15 mouse cellular contexts compared by ENCODE assay signal in genomic region chr15:36691002-36691652, GRCm38 (mm10).
A peak's percentile ranks its signal among the peaks of the same experiment; 100 is the strongest.
DNase-seq lines count a peak whose midpoint lies in the region; ATAC-seq lines count a peak whose summit lies in the region.
"Had no signal": no experiment of that assay in that cellular context is flagged by ENCODE, and none has a peak within 500 bp of the region (broad histone marks: within the 10 kb centered on the region; RNA-seq: fewer than 3 reads in every experiment).

No protein-coding gene starts in this region.

- no peak overlapping the region for H3K4me3 ChIP-seq in heart, embryonic 11.5 days (ENCODE audit: low read depth, low read length)
- H3K4me3 ChIP-seq in embryonic facial prominence, embryonic 13.5 days = no peak overlapping the region
- no peak overlapping the region for H3K4me3 ChIP-seq in hindbrain, embryonic 15.5 days
- peak overlapping the region; percentile 1; the same call in 1 of the 2 replicates for H3K4me3 ChIP-seq in midbrain, embryonic 16.5 days (ENCODE audit: low read depth, low read length)
- H3K4me3 ChIP-seq in kidney, embryonic 14.5 days (ENCODE audit: low read length) = no peak overlapping the region
- H3K4me3 ChIP-seq: left cerebral cortex, adult 2 months had no signal

- H3K4me1 ChIP-seq in heart, embryonic 11.5 days (ENCODE audit: control insufficient read depth, insufficient read depth, low read length) = peaks cover 11% of the 10 kb centered on the region; the same call in 1 of the 2 replicates
- H3K4me1 ChIP-seq in embryonic facial prominence, embryonic 13.5 days = peaks cover 14% of the 10 kb centered on the region; the same call in 1 of the 2 replicates
- H3K4me1 ChIP-seq in hindbrain, embryonic 15.5 days (replicated peaks) = 0 out of 2 replicates have a peak, but pooled peaks cover 8% of the 10 kb centered on the region
- peaks cover 5% of the 10 kb centered on the region for H3K4me1 ChIP-seq in midbrain, embryonic 16.5 days (ENCODE audit: control insufficient read depth, insufficient read depth, low read length)
- H3K4me1 ChIP-seq in kidney, embryonic 14.5 days (ENCODE audit: control insufficient read depth, insufficient read depth, low read length) = no peaks in the 10 kb centered on the region

- 46% methylated on average over 15 of the region's 15 CpGs for WGBS in heart, embryonic 11.5 days (ENCODE audit: insufficient replicate concordance)
- 56% methylated on average over 15 of the region's 15 CpGs for WGBS in embryonic facial prominence, embryonic 13.5 days
- WGBS in hindbrain, embryonic 15.5 days = 54% methylated on average over 15 of the region's 15 CpGs
- 47% methylated on average over 15 of the region's 15 CpGs for WGBS in midbrain, embryonic 16.5 days
- WGBS in kidney, embryonic 14.5 days = 66% methylated on average over 15 of the region's 15 CpGs

- H3K9me3 ChIP-seq in heart, embryonic 11.5 days (replicated peaks; ENCODE audit: control insufficient read depth, low read length) = no peaks in the 10 kb centered on the region
- H3K9me3 ChIP-seq in embryonic facial prominence, embryonic 13.5 days = no peaks in the 10 kb centered on the region
- no peaks in the 10 kb centered on the region for H3K9me3 ChIP-seq in hindbrain, embryonic 15.5 days
- H3K9me3 ChIP-seq in midbrain, embryonic 16.5 days (replicated peaks; ENCODE audit: control insufficient read depth, low read length, poor library complexity, severe bottlenecking) = no peaks in the 10 kb centered on the region
- no peaks in the 10 kb centered on the region for H3K9me3 ChIP-seq in kidney, embryonic 14.5 days (ENCODE audit: control insufficient read depth, low read length)

- H3K9ac ChIP-seq in heart, embryonic 11.5 days (ENCODE audit: low read depth, low read length) = no peak overlapping the region
- no peak overlapping the region for H3K9ac ChIP-seq in embryonic facial prominence, embryonic 13.5 days
- no peak overlapping the region for H3K9ac ChIP-seq in hindbrain, embryonic 15.5 days
- no peak overlapping the region for H3K9ac ChIP-seq in midbrain, embryonic 16.5 days (ENCODE audit: low read depth, low read length)
- no peak overlapping the region for H3K9ac ChIP-seq in kidney, embryonic 14.5 days (ENCODE audit: low read depth, low read length)
- H3K9ac ChIP-seq: liver, postnatal 0 days had no signal

- DNase-seq in heart, adult 11 months = peak; percentile 69
- no peak for DNase-seq in heart, adult 18-20 months
- no peak for DNase-seq in kidney, adult 8-10 months
- DNase-seq: adrenal gland, postnatal 25 days; cerebellum, postnatal 36 days; heart, postnatal 36 days; kidney, adult 2 months; liver, postnatal 0 days had no signal

- ATAC-seq in heart, embryonic 11.5 days (replicated peaks; ENCODE audit: insufficient number of reproducible peaks, low FRiP score, low TSS enrichment) = no peak
- no peak for ATAC-seq in embryonic facial prominence, embryonic 13.5 days (ENCODE audit: insufficient number of reproducible peaks, insufficient read depth, low FRiP score, low TSS enrichment, low read depth)
- no peak; the same call in 1 of the 2 replicates for ATAC-seq in hindbrain, embryonic 15.5 days (ENCODE audit: low FRiP score, low read depth)
- no peak for ATAC-seq in midbrain, embryonic 16.5 days
- ATAC-seq in kidney, embryonic 14.5 days (ENCODE audit: low FRiP score, low TSS enrichment) = no peak
- ATAC-seq: liver, postnatal 0 days had no signal

- H3K27ac ChIP-seq in heart, embryonic 11.5 days (ENCODE audit: low read depth, low read length) = no peak overlapping the region
- H3K27ac ChIP-seq in embryonic facial prominence, embryonic 13.5 days = no peak overlapping the region
- H3K27ac ChIP-seq in hindbrain, embryonic 15.5 days (replicated peaks) = no peak overlapping the region
- no peak overlapping the region for H3K27ac ChIP-seq in midbrain, embryonic 16.5 days (ENCODE audit: low read length)
- H3K27ac ChIP-seq in kidney, embryonic 14.5 days (ENCODE audit: low read depth, low read length) = no peak overlapping the region
- H3K27ac ChIP-seq: left cerebral cortex, adult 2 months; macrophage had no signal

- no peak overlapping the region for H3K4me2 ChIP-seq in heart, embryonic 11.5 days
- H3K4me2 ChIP-seq in embryonic facial prominence, embryonic 13.5 days = 0 out of 2 replicates have a peak overlapping the region, but pooled peaks have one; percentile 5
- peak overlapping the region; percentile 27 for H3K4me2 ChIP-seq in hindbrain, embryonic 15.5 days
- H3K4me2 ChIP-seq in midbrain, embryonic 16.5 days (ENCODE audit: low read length) = peak overlapping the region; percentile 15
- no peak overlapping the region for H3K4me2 ChIP-seq in kidney, embryonic 14.5 days (replicated peaks; ENCODE audit: low read depth, low read length)

- no peaks in the 10 kb centered on the region for H3K27me3 ChIP-seq in heart, embryonic 11.5 days (ENCODE audit: control insufficient read depth, insufficient read depth, low read length)
- H3K27me3 ChIP-seq in embryonic facial prominence, embryonic 13.5 days = no peaks in the 10 kb centered on the region; the same call in 1 of the 2 replicates
- H3K27me3 ChIP-seq in hindbrain, embryonic 15.5 days = no peaks in the 10 kb centered on the region
- no peaks in the 10 kb centered on the region for H3K27me3 ChIP-seq in midbrain, embryonic 16.5 days (ENCODE audit: control insufficient read depth, insufficient read depth, low read depth, low read length)
- no peaks in the 10 kb centered on the region for H3K27me3 ChIP-seq in kidney, embryonic 14.5 days (ENCODE audit: control insufficient read depth, insufficient read depth, low read length)

- H3K36me3 ChIP-seq in heart, embryonic 11.5 days (ENCODE audit: control insufficient read depth, insufficient read depth, low read length) = no peaks in the 10 kb centered on the region
- no peaks in the 10 kb centered on the region for H3K36me3 ChIP-seq in embryonic facial prominence, embryonic 13.5 days
- H3K36me3 ChIP-seq in hindbrain, embryonic 15.5 days = no peaks in the 10 kb centered on the region
- no peaks in the 10 kb centered on the region for H3K36me3 ChIP-seq in midbrain, embryonic 16.5 days (ENCODE audit: control insufficient read depth, insufficient read depth, low read length)
- H3K36me3 ChIP-seq in kidney, embryonic 14.5 days (ENCODE audit: control insufficient read depth, insufficient read depth, low read length) = no peaks in the 10 kb centered on the region

Comparison
In these comparisons a context has a peak if more than half of its experiments do, and no peak if none do; other contexts are left out.
1. H3K4me2 ChIP-seq: peak in embryonic facial prominence, embryonic 13.5 days (single experiment), hindbrain, embryonic 15.5 days (single experiment) and midbrain, embryonic 16.5 days (single experiment); none in heart, embryonic 11.5 days (single experiment) and kidney, embryonic 14.5 days (single experiment).